Mouse (Mus musculus) ES-E14 (cell line): ENCODE measurements around the gene Ccdc90b. TPM values are rescaled to one million over a fixed set of nuclear protein-coding genes. Genes with fewer than 3 reads are reported as not detected.

Experiments used
- DNase-seq: peaks from one replicate; pipeline ENCODE4 v3.0.0-alpha.2; 2013; ENCODE audit warnings: low read depth, low spot score
- H3K27ac ChIP-seq: 2 replicates; pipeline ENCODE4 v1.5.1; 2012; ENCODE audit warnings: low read depth, mild to moderate bottlenecking, low read length, moderate library complexity, mixed read lengths; ENCODE audit not compliant: poor library complexity, insufficient read depth, severe bottlenecking
- H3K36me3 ChIP-seq: 2 replicates; pipeline ENCODE4 v1.6.1; 2012; ENCODE audit warnings: mild to moderate bottlenecking, low read length, moderate library complexity, mixed read lengths; ENCODE audit not compliant: control insufficient read depth, poor library complexity, insufficient read depth, severe bottlenecking
- H3K4me1 ChIP-seq, 2 experiments: fragments of 150-350 bp in 1 of 2; sonication (generic) in 1 of 2; 2 replicates each; pipeline ENCODE4 v1.6.1; 2012; ENCODE audit warnings: low read length in 2 of 2, mild to moderate bottlenecking in 1 of 2, mixed read lengths in 1 of 2; ENCODE audit not compliant: control insufficient read depth in 2 of 2, insufficient read depth in 2 of 2, poor library complexity in 1 of 2
- H3K4me3 ChIP-seq, 2 experiments: fragments of 150-350 bp in 1 of 2; sonication (generic) in 1 of 2; 2 replicates each; pipeline ENCODE4 v1.5.1; 2012; ENCODE audit warnings: low read length in 2 of 2, low read depth in 1 of 2, mild to moderate bottlenecking in 1 of 2, mixed read lengths in 1 of 2; ENCODE audit not compliant: insufficient read depth in 1 of 2, poor library complexity in 1 of 2, severe bottlenecking in 1 of 2
- H3K9ac ChIP-seq: 2 replicates; pipeline ENCODE4 v1.6.1; 2012; ENCODE audit warnings: low read depth, mild to moderate bottlenecking, low read length, mixed read lengths; ENCODE audit not compliant: poor library complexity, insufficient read depth, severe bottlenecking
- H3K9me3 ChIP-seq: fragments of 150-350 bp; sonication (generic); 2 replicates; pipeline ENCODE4 v1.6.1; 2012; ENCODE audit warnings: low read depth, mild to moderate bottlenecking, low read length; ENCODE audit not compliant: control insufficient read depth, insufficient read depth
- CHD2 ChIP-seq: IDR thresholded peaks from 2 replicates; pipeline ENCODE4 v1.6.1; 2014; ENCODE audit warnings: mild to moderate bottlenecking, low read depth, low read length, inconsistent platforms
- HCFC1 ChIP-seq: IDR thresholded peaks from 2 replicates; pipeline ENCODE4 v1.6.1; 2012; ENCODE audit warnings: low read length, inconsistent platforms, borderline replicate concordance; ENCODE audit not compliant: insufficient read depth
- MAFK ChIP-seq: IDR thresholded peaks from 2 replicates; pipeline ENCODE4 v1.6.1; 2014; ENCODE audit warnings: mild to moderate bottlenecking, low read depth, low read length, inconsistent platforms; ENCODE audit not compliant: insufficient read depth
- ZC3H11A ChIP-seq: IDR thresholded peaks from 2 replicates; pipeline ENCODE4 v1.6.1; 2012; ENCODE audit warnings: low read depth, mild to moderate bottlenecking, inconsistent platforms, low read length, borderline replicate concordance
- ZNF384 ChIP-seq: IDR thresholded peaks from 2 replicates; pipeline ENCODE4 v1.6.1; 2012; ENCODE audit warnings: low read depth, low read length, inconsistent platforms
- in situ Hi-C, 2 experiments: fragments of 600-800 bp; cut with MboI; formaldehyde crosslinking; loops; one replicate each; pipeline ENCODE4 v1.15.1; 2025; ENCODE audit warnings: low sequenced_read_pairs in 2 of 2, inconsistent platforms in 1 of 2; ENCODE audit not compliant: unreplicated experiment in 2 of 2
- total RNA-seq: library from RNA; depleted of rRNA; stranded (reverse); fragments of 300-350 nt; gene quantifications from 2 replicates; pipeline ENCODE4 v1.2.3, GENCODE M21; 2012

Ccdc90b gene
- total RNA-seq, 1 experiment = 16.9 TPM

GRCm38 (mm10) chr7:92558744-92559143 is 2.2 kb upstream of the Ccdc90b start:
- 0 out of 4 replicates have a peak, but pooled peaks cover 0 to 2% of the 10 kb centered on the region in 2 experiments for H3K4me1 ChIP-seq
- no peak overlapping the region for H3K9ac ChIP-seq
- TF ChIP-seq MAFK (no peak), ZC3H11A (no peak), HCFC1 (no peak), ZNF384 (no peak), CHD2 (no peak)
- no peaks in the 10 kb centered on the region for H3K36me3 ChIP-seq
- in situ Hi-C loops = no loop called here
- DNase-seq = no peak
- H3K4me3 ChIP-seq = no peak overlapping the region
- no peak overlapping the region for H3K27ac ChIP-seq
- no peaks in the 10 kb centered on the region for H3K9me3 ChIP-seq

GRCm38 (mm10) chr7:92566775-92567174 is 5.8 kb downstream of the Ccdc90b start:
- TF ChIP-seq ZNF384 (no peak), HCFC1 (no peak), CHD2 (no peak), MAFK (no peak), ZC3H11A (no peak)
- H3K4me1 ChIP-seq = 0 out of 4 replicates have a peak, but pooled peaks cover 0 to 2% of the 10 kb centered on the region in 2 experiments
- no peak overlapping the region for H3K9ac ChIP-seq
- in situ Hi-C loops = no loop called here
- H3K36me3 ChIP-seq = no peaks in the 10 kb centered on the region
- H3K4me3 ChIP-seq = no peak overlapping the region
- no peak for DNase-seq
- H3K27ac ChIP-seq = no peak overlapping the region
- H3K9me3 ChIP-seq = no peaks in the 10 kb centered on the region

GRCm38 (mm10) chr7:92580491-92581207 is 19.7 kb downstream of the Ccdc90b start:
- in situ Hi-C loops = no loop called here

GRCm38 (mm10) chr7:92583567-92583966 is 22.6 kb downstream of the Ccdc90b start:
- no peaks in the 10 kb centered on the region for H3K9me3 ChIP-seq
- no peak for DNase-seq
- H3K36me3 ChIP-seq = no peaks in the 10 kb centered on the region; the same call in 1 of the 2 replicates
- H3K9ac ChIP-seq = no peak overlapping the region
- in situ Hi-C loops = no loop called here
- H3K27ac ChIP-seq = no peak overlapping the region
- no peak overlapping the region for H3K4me3 ChIP-seq
- TF ChIP-seq HCFC1 = no peak
- no peak for TF ChIP-seq ZC3H11A
- no peak for TF ChIP-seq CHD2
- TF ChIP-seq ZNF384 = no peak
- no peak for TF ChIP-seq MAFK
- peaks cover 0 to 2% of the 10 kb centered on the region in 2 experiments; a peak in 1 of 4 replicates for H3K4me1 ChIP-seq

More at GRCm38 (mm10) chr7:92580491-92581207, 19.7 kb downstream of the Ccdc90b start:
- no peak for DNase-seq
- no peaks in the 10 kb centered on the region for H3K9me3 ChIP-seq
- TF ChIP-seq ZNF384 (no peak), HCFC1 (no peak), CHD2 (no peak), MAFK (no peak), ZC3H11A (no peak)
- H3K9ac ChIP-seq = no peak overlapping the region
- no peak overlapping the region for H3K4me3 ChIP-seq
- no peaks in the 10 kb centered on the region; the same call in 1 of the 2 replicates for H3K36me3 ChIP-seq
- peaks cover 0 to 2% of the 10 kb centered on the region in 2 experiments; a peak in 1 of 4 replicates for H3K4me1 ChIP-seq
- H3K27ac ChIP-seq = no peak overlapping the region
